ENCODE assay signal across 8 mouse cellular contexts in genomic region chr8:33992946-33993345, GRCm38 (mm10).
DNase-seq lines count a peak whose midpoint lies in the region; ATAC-seq and TF ChIP-seq lines count a peak whose summit lies in the region.

No protein-coding gene starts in this region.

- TF ChIP-seq EP300 in heart, adult 2 months (IDR thresholded peaks at IDR 0.05; ENCODE audit: insufficient read depth, low read depth, low read length), result peak; percentile 99

- no peaks in the 10 kb centered on the region for H3K79me2 ChIP-seq in heart, adult 2 months (replicated peaks; ENCODE audit: control insufficient read depth, insufficient read depth, low read length)

- WGBS in heart, adult 2 months, result 20% methylated on average over 11 of the region's 11 CpGs
- 30% methylated on average over 11 of the region's 11 CpGs for WGBS in kidney, embryonic 16.5 days

- intact Hi-C loops in heart, adult 2 months (cut with DNase I), result no loop called here

- TF ChIP-seq POLR2A in heart, adult 2 months (IDR thresholded peaks at IDR 0.05; ENCODE audit: insufficient read depth, low read depth, low read length), result peak; percentile 56

- H3K27ac ChIP-seq in heart, adult 2 months, result peak overlapping the region; percentile 88
- peak overlapping the region; percentile 84 for H3K27ac ChIP-seq in kidney, embryonic 16.5 days (ENCODE audit: low read length)

- H3K27me3 ChIP-seq in heart, adult 2 months (ENCODE audit: control insufficient read depth, insufficient read depth, low read length), result no peaks in the 10 kb centered on the region
- H3K27me3 ChIP-seq in kidney, embryonic 16.5 days (ENCODE audit: insufficient read depth, low read length), result no peaks in the 10 kb centered on the region

- H3K4me2 ChIP-seq in kidney, embryonic 16.5 days (replicated peaks; ENCODE audit: low read depth, low read length), result no peak overlapping the region

- no peak for TF ChIP-seq CTCF in heart, adult 2 months (IDR thresholded peaks at IDR 0.05)

- peak; percentile 86 for DNase-seq in R1 (ENCODE audit: low read depth, low spot score)
- peak; percentile 68 to 88 for DNase-seq in heart, adult 2 months
- peak; percentile 74 for DNase-seq in lung, postnatal 14 days
- no peak for DNase-seq in frontal cortex, postnatal 36 days (ENCODE audit: low spot score in 2 of 2)
- DNase-seq in cerebellum, adult 11-12 months, result no peak
- DNase-seq in layer of hippocampus, postnatal 10 days (ENCODE audit: low spot score in 2 of 2), result no peak

- peak; percentile 68 for ATAC-seq in kidney, embryonic 16.5 days (ENCODE audit: low FRiP score, low TSS enrichment)
- ATAC-seq in frontal cortex, adult (ENCODE audit: low TSS enrichment), result no peak

- peaks cover 7% of the 10 kb centered on the region for H3K4me1 ChIP-seq in heart, adult 2 months (ENCODE audit: control insufficient read depth, insufficient read depth, low read length)
- H3K4me1 ChIP-seq in kidney, embryonic 16.5 days (ENCODE audit: insufficient read depth, low read length), result peaks cover 29% of the 10 kb centered on the region

- H3K4me3 ChIP-seq in heart, adult 2 months, result no peak overlapping the region
- H3K4me3 ChIP-seq in kidney, embryonic 16.5 days (ENCODE audit: low read length), result no peak overlapping the region

- no peaks in the 10 kb centered on the region for H3K9me3 ChIP-seq in kidney, embryonic 16.5 days (ENCODE audit: low read length)

- no peaks in the 10 kb centered on the region; the same call in 1 of the 2 replicates for H3K36me3 ChIP-seq in heart, adult 2 months (ENCODE audit: control insufficient read depth, insufficient read depth, low read length)
- no peaks in the 10 kb centered on the region for H3K36me3 ChIP-seq in kidney, embryonic 16.5 days (ENCODE audit: insufficient read depth, low read length)

- H3K9ac ChIP-seq in heart, adult 2 months (ENCODE audit: low read depth, low read length), result peak overlapping the region; percentile 32; the same call in 1 of the 2 replicates
- no peak overlapping the region; the same call in 1 of the 2 replicates for H3K9ac ChIP-seq in kidney, embryonic 16.5 days (replicated peaks; ENCODE audit: low read length)

Comparison
In these comparisons a context has a peak if more than half of its experiments do, and no peak if none do; other contexts are left out.
1. DNase-seq: peak in R1 (single experiment), heart, adult 2 months (2 of 2) and lung, postnatal 14 days (single experiment); none in frontal cortex, postnatal 36 days (0 of 2), cerebellum, adult 11-12 months (single experiment) and layer of hippocampus, postnatal 10 days (0 of 2).